Mouse (Mus musculus) E14TG2a.4 (cell line): ENCODE data around the gene Tubb2a.

Experiments
- H3K27me3 ChIP-seq: 2 replicates; pipeline ENCODE4 v1.6.1; 2014; ENCODE audit warnings: low read length, control low read depth; ENCODE audit not compliant: insufficient read depth
- H3K36me3 ChIP-seq: 2 replicates; pipeline ENCODE4 v1.6.1; 2014; ENCODE audit warnings: low read length, control low read depth; ENCODE audit not compliant: insufficient read depth
- H3K4me1 ChIP-seq: replicated peaks from 2 replicates; pipeline ENCODE4 v1.6.1; 2014; ENCODE audit warnings: low read depth, low read length, control low read depth
- H3K4me3 ChIP-seq: replicated peaks from 2 replicates; pipeline ENCODE4 v1.5.1; 2014; ENCODE audit warnings: mild to moderate bottlenecking, low read length
- H3K9me3 ChIP-seq: 2 replicates; pipeline ENCODE4 v1.6.1; 2014; ENCODE audit warnings: low read length, control low read depth
- CTCF ChIP-seq: conservative IDR thresholded peaks from 2 replicates; pipeline ENCODE4 v1.5.1; 2014; ENCODE audit warnings: low read length
- NANOG ChIP-seq: IDR thresholded peaks from 2 replicates; pipeline ENCODE4 v1.6.1; 2014; ENCODE audit warnings: borderline replicate concordance, low read length, mixed read lengths
- POU5F1 ChIP-seq: IDR thresholded peaks from 2 replicates; pipeline ENCODE4 v1.6.1; 2014; ENCODE audit warnings: low read length, borderline replicate concordance

Gene Tubb2a

GRCm38 (mm10) chr13:34071836-34072235 is 6.0 kb downstream of the Tubb2a start:
- no peaks in the 10 kb centered on the region for H3K27me3 ChIP-seq
- peaks cover 22% of the 10 kb centered on the region for H3K4me1 ChIP-seq
- TF ChIP-seq POU5F1, result no peak
- peaks cover 19% of the 10 kb centered on the region for H3K36me3 ChIP-seq
- no peak overlapping the region for H3K4me3 ChIP-seq
- no peaks in the 10 kb centered on the region for H3K9me3 ChIP-seq

- Histone ChIP-seq H3K4me1 (peaks cover 16% of the 10 kb centered on the region), H3K4me3 (no peak overlapping the region), H3K36me3 (peaks cover 11% of the 10 kb centered on the region), H3K9me3 (no peaks in the 10 kb centered on the region), H3K27me3 (no peaks in the 10 kb centered on the region)
- no peak for TF ChIP-seq NANOG
- TF ChIP-seq POU5F1, result no peak
- no peak; the same call in 1 of the 2 replicates for TF ChIP-seq CTCF
These were observed 7.5 kb downstream of the Tubb2a start for GRCm38 (mm10) chr13:34070296-34070695.

DNA sequence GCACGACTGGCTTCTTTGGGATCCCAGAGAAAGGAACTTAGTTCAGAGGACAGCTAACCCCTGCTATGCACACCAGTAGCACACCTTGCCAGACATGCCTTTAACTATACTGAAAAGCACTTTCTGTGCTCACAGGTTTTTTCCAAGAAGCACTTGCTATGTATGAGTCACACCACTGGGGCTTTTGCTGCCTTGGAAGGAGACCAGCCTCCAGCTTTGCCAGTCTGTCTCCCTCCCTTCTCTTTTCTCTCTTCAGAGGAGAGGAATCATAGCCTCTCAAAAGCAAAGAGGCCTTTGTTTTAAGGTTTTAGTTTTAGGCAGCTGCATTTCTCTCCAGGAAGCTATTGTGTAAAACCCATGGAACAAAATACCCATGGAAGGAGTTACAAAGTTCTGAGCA is 11.5 kb downstream of the Tubb2a start:
- no peak overlapping the region for H3K4me3 ChIP-seq
- H3K27me3 ChIP-seq, result no peaks in the 10 kb centered on the region
- peaks cover 22% of the 10 kb centered on the region for H3K4me1 ChIP-seq
- H3K36me3 ChIP-seq, result no peaks in the 10 kb centered on the region; the same call in 1 of the 2 replicates
- TF ChIP-seq NANOG (no peak), POU5F1 (no peak), CTCF (no peak)
- H3K9me3 ChIP-seq, result no peaks in the 10 kb centered on the region

- H3K9me3 ChIP-seq, result no peaks in the 10 kb centered on the region
- H3K4me1 ChIP-seq, result peaks cover 20% of the 10 kb centered on the region
- no peak for TF ChIP-seq NANOG
- TF ChIP-seq POU5F1, result no peak
- no peak for TF ChIP-seq CTCF
- H3K27me3 ChIP-seq, result no peaks in the 10 kb centered on the region
- H3K36me3 ChIP-seq, result no peaks in the 10 kb centered on the region
- H3K4me3 ChIP-seq, result 0 out of 2 replicates have a peak overlapping the region, but pooled peaks have one; percentile 1
These were observed 15.3 kb downstream of the Tubb2a start for GRCm38 (mm10) chr13:34062466-34062865.

- no peak for TF ChIP-seq CTCF
- TF ChIP-seq NANOG, result no peak
- no peak for TF ChIP-seq POU5F1
- H3K4me3 ChIP-seq, result no peak overlapping the region
- H3K4me1 ChIP-seq, result peaks cover 20% of the 10 kb centered on the region
- no peaks in the 10 kb centered on the region for H3K27me3 ChIP-seq
- peaks cover 6% of the 10 kb centered on the region for H3K9me3 ChIP-seq
- H3K36me3 ChIP-seq, result peaks cover 5% of the 10 kb centered on the region
These were observed 17.7 kb downstream of the Tubb2a start for GRCm38 (mm10) chr13:34060061-34060460.

GRCm38 (mm10) chr13:34057252-34057651 is 20.6 kb downstream of the Tubb2a start:
- peaks cover 27% of the 10 kb centered on the region for H3K4me1 ChIP-seq
- no peak for TF ChIP-seq CTCF
- peaks cover 6% of the 10 kb centered on the region for H3K9me3 ChIP-seq
- H3K36me3 ChIP-seq, result peaks cover 14% of the 10 kb centered on the region
- H3K4me3 ChIP-seq, result no peak overlapping the region
- H3K27me3 ChIP-seq, result no peaks in the 10 kb centered on the region

GRCm38 (mm10) chr13:34054983-34055382 is 22.8 kb downstream of the Tubb2a start:
- TF ChIP-seq NANOG (no peak), POU5F1 (no peak), CTCF (no peak)
- Histone ChIP-seq H3K27me3 (no peaks in the 10 kb centered on the region), H3K4me3 (no peak overlapping the region), H3K9me3 (peaks cover 6% of the 10 kb centered on the region), H3K36me3 (peaks cover 26% of the 10 kb centered on the region), H3K4me1 (peaks cover 13% of the 10 kb centered on the region)

DNA sequence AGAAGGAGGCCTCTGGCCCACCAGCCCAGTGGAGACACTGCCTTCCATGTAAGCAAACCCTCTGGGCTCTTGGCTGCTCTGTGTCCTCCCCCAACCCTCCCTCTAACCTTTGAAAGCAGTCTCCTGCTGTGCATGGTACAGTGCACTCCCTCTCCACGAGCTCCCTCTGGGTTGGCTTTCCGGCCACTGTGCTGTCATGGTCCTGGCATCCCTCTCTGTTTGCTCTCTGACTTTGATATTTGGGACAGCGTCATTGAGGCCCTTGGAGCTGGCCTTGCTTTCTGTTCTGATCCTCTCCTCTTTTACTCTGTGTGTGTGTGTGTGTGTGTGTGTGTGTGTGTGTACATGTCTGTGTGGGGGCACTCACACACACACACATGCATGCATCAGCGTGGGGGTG is 23.4 kb downstream of the Tubb2a start:
- Histone ChIP-seq H3K4me3 (no peak overlapping the region), H3K36me3 (peaks cover 26% of the 10 kb centered on the region), H3K27me3 (no peaks in the 10 kb centered on the region), H3K4me1 (peaks cover 13% of the 10 kb centered on the region), H3K9me3 (peaks cover 6% of the 10 kb centered on the region)
- no peak for TF ChIP-seq NANOG
- no peak for TF ChIP-seq CTCF
- TF ChIP-seq POU5F1, result no peak

DNA sequence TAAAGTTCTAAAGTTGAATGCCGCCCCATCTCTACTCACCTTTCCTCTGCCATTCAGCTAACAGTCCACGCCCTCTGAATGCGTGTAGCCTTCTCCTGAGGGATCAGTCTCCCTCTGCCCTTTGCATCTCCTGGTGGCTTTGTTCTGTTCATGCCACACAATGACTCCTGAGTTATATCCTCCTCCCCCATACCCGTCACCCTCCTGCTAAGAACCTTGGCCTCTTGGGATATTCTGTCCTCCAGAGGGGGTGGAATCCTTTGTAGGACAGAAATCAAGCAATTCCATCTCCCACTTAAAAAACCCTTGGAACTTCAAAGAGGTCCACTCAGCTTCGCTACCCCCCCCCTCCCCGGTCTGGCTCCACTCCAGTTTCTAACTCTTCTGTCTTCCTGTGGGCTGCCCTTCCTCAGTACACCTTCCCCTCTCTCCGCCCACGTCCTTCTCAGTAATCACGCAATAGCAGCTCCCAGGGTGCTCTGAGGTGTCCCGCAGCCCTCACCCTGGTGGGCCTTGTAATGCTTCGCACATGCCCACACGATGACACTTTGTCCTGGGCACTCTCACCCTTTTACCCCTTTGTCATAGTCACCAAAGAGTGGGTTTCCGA is 24.0 kb downstream of the Tubb2a start:
- no peak for TF ChIP-seq POU5F1
- TF ChIP-seq NANOG, result no peak
- TF ChIP-seq CTCF, result no peak
- Histone ChIP-seq H3K9me3 (peaks cover 6% of the 10 kb centered on the region), H3K4me1 (peaks cover 13% of the 10 kb centered on the region), H3K36me3 (peaks cover 26% of the 10 kb centered on the region), H3K4me3 (no peak overlapping the region), H3K27me3 (no peaks in the 10 kb centered on the region)
